Comparison of ENCODE assay signal across 21 mouse cellular contexts in genomic region chr11:34871456-34871855, GRCm38 (mm10). TPM values are rescaled to one million over a fixed set of nuclear protein-coding genes. Genes with fewer than 3 reads are reported as not detected.
DNase-seq lines count a peak whose midpoint lies in the region; ATAC-seq lines count a peak whose summit lies in the region.
"Had no signal": no experiment of that assay in that cellular context is flagged by ENCODE, and none has a peak within 500 bp of the region (broad histone marks: within the 10 kb centered on the region; RNA-seq: fewer than 3 reads in every experiment).

No protein-coding gene starts in this region.

- no peak overlapping the region for H3K4me3 ChIP-seq in heart, embryonic 10.5 days
- H3K4me3 ChIP-seq: embryonic facial prominence, embryonic 15.5 days; forebrain, embryonic 13.5 days; heart, embryonic 13.5 days; hindbrain, embryonic 15.5 days; kidney, embryonic 15.5 days had no signal

- intact Hi-C loops in gastrocnemius, postnatal 14 days (cut with DNase I; ENCODE audit: low total_unique reads) = no loop called here
- intact Hi-C loops in heart, postnatal 25 days (cut with DNase I) = no loop called here

- 67% methylated on average over 3 of the region's 3 CpGs for WGBS in heart, embryonic 10.5 days

- no peak for ATAC-seq in erythroblast, adult 5-6 weeks (replicated peaks; ENCODE audit: low FRiP score, poor library complexity, severe bottlenecking)
- ATAC-seq: forebrain, embryonic 13.5 days; forebrain, postnatal 0 days; intestine, embryonic 16.5 days had no signal

- no peak overlapping the region for H3K27ac ChIP-seq in heart, embryonic 10.5 days
- H3K27ac ChIP-seq: embryonic facial prominence, embryonic 15.5 days; forebrain, embryonic 13.5 days; heart, embryonic 13.5 days; hindbrain, embryonic 15.5 days; kidney, embryonic 15.5 days had no signal

- H3K27me3 ChIP-seq in heart, embryonic 10.5 days (ENCODE audit: insufficient read depth, poor library complexity, severe bottlenecking) = no peaks in the 10 kb centered on the region
- H3K27me3 ChIP-seq: CH12.LX; embryonic facial prominence, embryonic 15.5 days; forebrain, embryonic 13.5 days; heart, embryonic 13.5 days; hindbrain, embryonic 15.5 days; kidney, embryonic 15.5 days had no signal

- no peaks in the 10 kb centered on the region for H3K4me1 ChIP-seq in heart, embryonic 10.5 days
- H3K4me1 ChIP-seq: embryonic facial prominence, embryonic 15.5 days; forebrain, embryonic 13.5 days; heart, embryonic 13.5 days; hindbrain, embryonic 15.5 days; kidney, embryonic 15.5 days had no signal

- DNase-seq in gastrocnemius, adult 18-20 months (ENCODE audit: low spot score) = peak; percentile 59
- no peak for DNase-seq in gastrocnemius, postnatal 14 days
- peak; percentile 54 to 68 for DNase-seq in heart, adult 18-20 months
- no peak for DNase-seq in heart, embryonic 10.5 days (ENCODE audit: low spot score)
- DNase-seq in heart, postnatal 25 days (ENCODE audit: low spot score) = peak; percentile 6
- no peak for DNase-seq in heart, postnatal 4 days
- DNase-seq: adrenal gland, postnatal 25 days; cerebellum, adult 2 months; cerebellum, postnatal 10 days; embryo, embryonic 11 days; forebrain, postnatal 0 days; kidney, adult 2 months; kidney, postnatal 14 days had no signal

- H3K9me3 ChIP-seq in heart, embryonic 10.5 days = no peaks in the 10 kb centered on the region
- H3K9me3 ChIP-seq: embryonic facial prominence, embryonic 15.5 days; forebrain, embryonic 13.5 days; heart, embryonic 13.5 days; hindbrain, embryonic 15.5 days; kidney, embryonic 15.5 days had no signal

- H3K36me3 ChIP-seq in heart, embryonic 10.5 days = no peaks in the 10 kb centered on the region
- H3K36me3 ChIP-seq: embryonic facial prominence, embryonic 15.5 days; heart, embryonic 13.5 days; hindbrain, embryonic 15.5 days; kidney, embryonic 15.5 days had no signal

RNA-seq across cellular contexts. Expression of gene Spdl1, which starts 38.0 kb away (rescaled TPM):
- total RNA-seq in gastrocnemius, adult 18-20 months (2021) = not detected
- total RNA-seq in gastrocnemius, postnatal 14 days (2021) = 1 to 10 TPM in 1 of 2 experiments, under 1 TPM in 1; 0.80 to 1.1 TPM
- under 1 TPM; 0.22 to 0.33 TPM for total RNA-seq in heart, adult 18-20 months (2021)
- polyA plus RNA-seq in heart, embryonic 10.5 days (2016; fragmentation: Nextera tagmentation; extraction: Ambion mirVana) = 19.6 and 26.2 TPM in 2 replicates
- total RNA-seq in heart, postnatal 25 days (2021) = under 1 TPM; 0.36 to 0.42 TPM
- total RNA-seq in heart, postnatal 4 days (2021) = 10 to 100 TPM; 10.7 to 13.0 TPM
- total RNA-seq in erythroblast, adult 5-6 weeks (2015; ENCODE audit: low replicate concordance) = 5.2 and 9.2 TPM in 2 replicates
- 15.4 and 20.5 TPM in 2 replicates for total RNA-seq in erythroblast, adult 5-6 weeks (2017; ENCODE audit: low replicate concordance)

Comparison
In these comparisons a context has a peak if more than half of its experiments do, and no peak if none do; other contexts are left out.
1. DNase-seq: peak in gastrocnemius, adult 18-20 months (single experiment), heart, adult 18-20 months (2 of 2) and heart, postnatal 25 days (single experiment); none in gastrocnemius, postnatal 14 days (single experiment), heart, embryonic 10.5 days (single experiment) and heart, postnatal 4 days (single experiment).